Mouse (Mus musculus) testis, adult 2 months (tissue): ENCODE results near the gene Hsd11b1.

Experiments used
- CTCF ChIP-seq: fragments of 200-500 bp; IDR thresholded peaks from 2 replicates; pipeline ENCODE4 v1.5.1; 2012; ENCODE audit warnings: low read depth, mild to moderate bottlenecking, inconsistent platforms, low read length, moderate library complexity; ENCODE audit not compliant: control insufficient read depth, insufficient read depth, insufficient replicate concordance
- POLR2A ChIP-seq: fragments of 200-500 bp; IDR thresholded peaks from 2 replicates; pipeline ENCODE4 v1.6.1; 2012; ENCODE audit warnings: low read depth, mild to moderate bottlenecking, inconsistent platforms, low read length, moderate library complexity; ENCODE audit not compliant: control insufficient read depth

DNA sequence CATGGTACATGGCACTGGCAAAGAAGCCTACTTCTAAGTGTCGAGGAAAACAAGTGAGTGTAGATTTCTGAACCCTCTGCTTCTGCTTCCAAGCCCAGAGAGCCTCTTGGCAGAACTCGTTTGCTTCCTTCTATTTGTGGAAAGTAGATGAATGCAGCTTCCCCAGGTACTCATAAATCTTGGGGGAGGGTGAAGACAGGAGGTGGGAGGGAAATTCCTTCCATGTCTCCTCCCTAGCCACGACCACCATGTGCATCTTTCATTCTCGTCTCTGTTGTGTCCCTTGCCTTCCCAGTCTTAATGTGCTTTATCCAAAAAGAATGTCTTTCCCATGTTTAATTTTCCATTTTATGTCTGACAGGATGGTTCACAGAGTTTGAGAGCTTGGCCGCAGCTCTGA, 11.3 kb downstream of the Hsd11b1 start:
- TF ChIP-seq POLR2A: no peak
- no peak for TF ChIP-seq CTCF
